Mouse (Mus musculus): ENCODE data around the gene Oit1. TPM values are rescaled to one million over a fixed set of nuclear protein-coding genes. Genes with fewer than 3 reads are reported as not detected.
A peak's percentile ranks its signal among the peaks of the same experiment; 100 is the strongest.

The Oit1 gene
- polyA plus RNA-seq, 1 experiment: not detected

DNA sequence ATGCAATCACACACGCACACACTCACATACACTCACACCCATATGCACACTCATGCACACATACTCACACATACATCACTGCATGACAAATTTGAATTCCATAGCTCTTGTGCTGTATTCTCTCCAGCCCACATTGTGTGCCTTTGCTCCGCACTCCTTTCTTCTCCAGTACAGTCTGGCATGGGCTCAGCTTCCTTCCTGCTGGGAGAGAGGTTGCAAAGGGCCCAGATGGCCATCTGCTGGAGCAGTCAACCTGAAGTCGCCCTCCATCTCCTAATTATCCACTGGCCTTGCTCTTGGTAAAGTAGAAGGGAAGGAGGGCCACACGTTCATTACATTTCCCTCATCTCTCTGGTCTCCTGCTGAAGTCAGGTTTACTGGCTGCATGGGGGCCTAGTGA lies 33.0 kb downstream of the Oit1 start:
- TF ChIP-seq POLR2A (IDR thresholded peaks at IDR 0.05; ENCODE audit: insufficient read depth, low read depth, low read length): no peak
- no peak for TF ChIP-seq CTCF (IDR thresholded peaks at IDR 0.05; ENCODE audit: insufficient read depth, low read depth, low read length)
- WGBS: 66% methylated on average over 4 of the region's 4 CpGs
- 0 out of 2 replicates have a peak, but pooled peaks cover 2% of the 10 kb centered on the region for H3K4me1 ChIP-seq (ENCODE audit: control insufficient read depth, insufficient read depth, low read length)
- H3K27ac ChIP-seq (ENCODE audit: insufficient read depth, low read depth, low read length): no peak overlapping the region
- no peak overlapping the region for H3K4me3 ChIP-seq (ENCODE audit: insufficient read depth, low read depth, low read length)

DNA sequence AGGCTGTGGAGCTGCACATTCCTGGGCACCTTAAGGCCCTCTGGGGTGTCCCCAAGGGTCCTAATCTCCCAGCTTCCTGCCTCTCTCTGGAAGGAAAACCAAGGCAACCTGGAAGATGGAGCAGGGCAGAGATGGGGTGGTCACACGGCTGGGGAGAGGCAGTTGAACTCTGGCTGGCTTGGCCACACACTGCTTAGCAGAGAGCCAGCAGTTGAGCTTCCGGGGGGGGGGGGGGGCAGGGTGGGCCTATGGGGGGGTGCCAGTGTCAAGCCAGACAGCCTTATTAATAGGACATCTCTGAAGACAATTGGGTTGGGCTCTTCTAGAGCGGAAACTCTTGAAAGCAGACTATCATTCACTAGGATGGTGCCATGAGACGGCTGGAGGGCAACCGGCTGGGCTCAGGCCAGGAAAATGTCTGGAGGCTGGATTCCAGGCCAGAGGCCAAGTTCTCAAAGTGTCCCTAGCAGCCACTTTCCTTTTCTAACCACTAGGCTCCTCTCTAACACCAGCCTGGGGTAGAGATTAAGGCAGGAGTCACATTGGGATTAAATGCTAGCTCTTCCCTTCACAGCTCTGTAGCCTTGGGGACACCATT lies 35.9 kb downstream of the Oit1 start:
- no peak overlapping the region for H3K27ac ChIP-seq (ENCODE audit: insufficient read depth, low read depth, low read length)
- no peak for TF ChIP-seq CTCF (IDR thresholded peaks at IDR 0.05; ENCODE audit: insufficient read depth, low read depth, low read length)
- no peak for TF ChIP-seq POLR2A (IDR thresholded peaks at IDR 0.05; ENCODE audit: insufficient read depth, low read depth, low read length)
- WGBS: 37% methylated on average over 5 of the region's 5 CpGs
- H3K4me3 ChIP-seq (ENCODE audit: insufficient read depth, low read depth, low read length): no peak overlapping the region
- H3K4me1 ChIP-seq (ENCODE audit: control insufficient read depth, insufficient read depth, low read length): 0 out of 2 replicates have a peak, but pooled peaks cover 2% of the 10 kb centered on the region

DNA sequence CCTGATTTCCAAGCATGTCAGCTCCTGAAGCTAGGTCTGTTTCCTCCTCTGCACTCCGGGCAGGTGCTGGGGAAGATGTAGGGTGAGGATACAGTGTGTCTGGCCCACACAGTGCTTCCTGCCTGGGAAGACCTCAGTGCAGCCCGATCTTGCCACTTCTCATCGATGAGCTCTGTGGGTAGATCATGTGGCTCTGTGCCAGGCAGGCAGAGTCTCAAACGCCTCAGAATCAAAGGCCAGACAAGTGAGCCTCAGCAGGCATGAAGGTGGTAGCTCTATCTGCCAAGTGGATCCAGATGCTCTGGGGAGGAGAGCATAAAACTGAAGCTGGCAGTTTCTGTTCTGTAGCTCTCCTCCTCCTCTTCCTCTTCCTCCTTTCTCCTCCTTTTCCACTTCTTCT lies 38.3 kb downstream of the Oit1 start:
- no peak overlapping the region for H3K27ac ChIP-seq (ENCODE audit: insufficient read depth, low read depth, low read length)
- H3K4me1 ChIP-seq (ENCODE audit: control insufficient read depth, insufficient read depth, low read length): 0 out of 2 replicates have a peak, but pooled peaks cover 2% of the 10 kb centered on the region
- H3K4me3 ChIP-seq (ENCODE audit: insufficient read depth, low read depth, low read length): no peak overlapping the region
- 51% methylated on average over 4 of the region's 4 CpGs for WGBS
- TF ChIP-seq CTCF (IDR thresholded peaks at IDR 0.05; ENCODE audit: insufficient read depth, low read depth, low read length) (no peak), POLR2A (IDR thresholded peaks at IDR 0.05; ENCODE audit: insufficient read depth, low read depth, low read length) (no peak)

DNA sequence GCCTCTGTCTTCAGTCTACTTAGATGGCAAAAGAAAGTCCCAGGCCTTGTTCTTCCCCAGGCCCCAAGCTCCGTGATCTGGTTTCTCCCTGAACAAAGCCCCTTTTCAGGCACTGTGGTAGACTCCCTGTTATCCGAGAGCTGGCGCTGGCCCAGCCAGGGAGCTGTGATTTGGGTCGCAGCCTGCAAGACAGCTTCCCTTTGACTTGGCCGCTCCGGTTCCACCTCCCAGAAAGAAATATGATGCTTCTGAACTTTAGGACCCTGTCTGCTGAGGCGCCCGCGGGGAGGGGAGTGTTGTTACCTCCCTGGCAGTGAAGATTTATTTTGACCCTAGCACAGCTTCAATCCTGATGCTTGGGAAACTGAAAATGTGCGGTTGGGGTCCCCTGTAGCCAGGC lies 42.6 kb downstream of the Oit1 start:
- no peak for TF ChIP-seq POLR2A (IDR thresholded peaks at IDR 0.05; ENCODE audit: insufficient read depth, low read depth, low read length)
- no peak for TF ChIP-seq CTCF (IDR thresholded peaks at IDR 0.05; ENCODE audit: insufficient read depth, low read depth, low read length)
- H3K27ac ChIP-seq (ENCODE audit: insufficient read depth, low read depth, low read length): no peak overlapping the region
- peaks cover 7% of the 10 kb centered on the region for H3K4me1 ChIP-seq (ENCODE audit: control insufficient read depth, insufficient read depth, low read length)
- 66% methylated on average over 10 of the region's 10 CpGs for WGBS
- H3K4me3 ChIP-seq (ENCODE audit: insufficient read depth, low read depth, low read length): no peak overlapping the region

DNA sequence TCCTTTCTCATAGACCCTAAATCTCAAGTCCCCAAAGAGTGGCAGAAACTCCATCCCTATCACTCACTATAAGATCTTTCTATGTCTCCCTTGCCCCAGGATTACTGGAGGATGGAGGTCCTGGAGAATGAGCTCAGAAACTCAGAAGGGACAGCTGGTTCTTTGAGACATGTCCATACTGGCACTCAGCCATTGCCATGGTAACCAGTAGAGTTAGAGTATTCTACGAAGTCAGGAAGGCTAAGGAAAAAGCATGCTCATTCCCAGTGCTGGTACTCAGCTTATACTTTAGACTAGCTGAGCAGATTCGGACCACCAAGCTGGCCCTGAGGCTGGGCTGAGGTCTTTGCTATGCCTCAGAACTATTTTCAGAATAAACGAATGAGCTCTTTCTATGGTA lies 44.0 kb downstream of the Oit1 start:
- Histone ChIP-seq H3K27ac (ENCODE audit: insufficient read depth, low read depth, low read length) (no peak overlapping the region), H3K4me3 (ENCODE audit: insufficient read depth, low read depth, low read length) (no peak overlapping the region), H3K4me1 (ENCODE audit: control insufficient read depth, insufficient read depth, low read length) (peaks cover 14% of the 10 kb centered on the region)
- TF ChIP-seq POLR2A (IDR thresholded peaks at IDR 0.05; ENCODE audit: insufficient read depth, low read depth, low read length) (no peak), CTCF (IDR thresholded peaks at IDR 0.05; ENCODE audit: insufficient read depth, low read depth, low read length) (no peak)
- WGBS: 55% methylated on average over 3 of the region's 3 CpGs

DNA sequence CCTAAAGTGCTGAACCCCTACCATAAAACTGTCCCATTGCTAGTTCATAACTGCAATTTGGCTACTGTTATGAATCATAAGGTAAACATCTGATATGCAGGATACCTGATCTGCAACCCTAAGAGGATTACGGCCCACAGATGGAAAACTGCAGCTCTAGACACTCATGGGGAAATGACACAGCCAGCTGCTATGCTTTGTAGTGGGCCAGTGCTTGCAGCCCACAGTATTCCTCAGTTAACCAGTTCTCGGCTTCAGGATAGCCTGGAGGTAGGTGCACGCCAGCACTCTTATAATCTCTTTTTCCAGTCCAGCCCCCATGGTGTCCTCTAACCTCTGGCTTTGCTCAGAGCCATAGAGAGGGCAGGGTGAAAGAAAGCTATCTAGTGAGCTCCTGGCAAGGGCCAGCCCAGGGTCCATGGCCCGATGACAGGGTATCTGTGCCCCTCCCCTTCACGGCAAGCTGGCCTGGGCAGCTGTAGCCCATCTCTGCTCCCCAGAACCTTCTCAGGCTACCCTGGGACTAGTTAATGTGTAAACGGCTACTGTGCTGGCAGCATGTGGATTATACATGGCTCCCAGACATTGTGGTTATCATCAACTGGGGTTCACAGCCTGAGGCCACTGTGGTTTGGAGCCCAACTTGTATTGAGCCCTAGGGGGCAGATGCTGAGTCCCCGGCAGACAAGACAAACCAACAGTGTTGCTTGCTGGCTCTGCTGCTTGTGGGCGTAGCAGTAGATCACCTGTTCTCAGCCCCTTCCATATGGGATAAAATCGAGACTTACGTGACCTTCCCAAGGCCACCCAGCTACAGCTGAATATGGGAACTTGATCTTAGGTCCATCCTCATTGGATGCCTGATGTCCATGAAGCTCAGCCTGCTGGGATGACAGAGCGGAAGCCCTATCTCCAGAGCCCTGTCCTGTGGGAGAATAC lies 46.0 kb downstream of the Oit1 start:
- TF ChIP-seq POLR2A (IDR thresholded peaks at IDR 0.05; ENCODE audit: insufficient read depth, low read depth, low read length): no peak
- no peak for TF ChIP-seq CTCF (IDR thresholded peaks at IDR 0.05; ENCODE audit: insufficient read depth, low read depth, low read length)
- 91% methylated on average over 11 of the region's 11 CpGs for WGBS
- Histone ChIP-seq H3K4me3 (ENCODE audit: insufficient read depth, low read depth, low read length) (no peak overlapping the region), H3K4me1 (ENCODE audit: control insufficient read depth, insufficient read depth, low read length) (peaks cover 16% of the 10 kb centered on the region), H3K27ac (ENCODE audit: insufficient read depth, low read depth, low read length) (no peak overlapping the region)

DNA sequence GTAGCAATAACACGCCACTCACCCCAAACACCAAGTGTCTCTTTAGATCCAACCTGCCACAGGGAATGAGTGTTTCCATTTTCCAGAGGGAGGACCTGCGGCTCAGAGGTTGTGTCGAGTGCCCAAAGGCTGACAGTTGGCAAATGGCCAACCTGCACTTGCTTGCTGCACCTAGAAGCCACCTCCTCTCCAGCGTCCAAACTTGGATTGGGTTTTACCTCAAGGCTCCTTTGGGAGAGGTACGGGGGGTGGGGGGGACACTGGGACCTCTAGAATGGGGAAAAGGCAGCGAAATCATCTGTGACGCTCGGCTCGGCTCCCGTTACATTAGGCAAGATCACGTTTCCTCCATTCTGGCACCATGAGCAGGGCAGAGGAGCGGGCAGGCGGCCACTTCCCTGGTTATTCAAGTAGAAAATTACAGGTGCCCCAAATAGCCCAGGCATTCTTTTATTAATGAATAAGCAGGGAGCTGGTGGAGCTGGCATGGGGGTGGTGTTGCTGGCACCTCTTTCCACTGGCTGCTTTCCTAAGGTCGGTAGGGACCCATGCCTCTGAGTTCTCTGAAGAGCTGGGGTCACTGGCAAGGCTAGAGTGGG lies 47.1 kb downstream of the Oit1 start:
- WGBS: 48% methylated on average over 14 of the region's 14 CpGs
- H3K27ac ChIP-seq (ENCODE audit: insufficient read depth, low read depth, low read length): no peak overlapping the region
- H3K4me1 ChIP-seq (ENCODE audit: control insufficient read depth, insufficient read depth, low read length): peaks cover 16% of the 10 kb centered on the region
- TF ChIP-seq POLR2A (IDR thresholded peaks at IDR 0.05; ENCODE audit: insufficient read depth, low read depth, low read length) (no peak), CTCF (IDR thresholded peaks at IDR 0.05; ENCODE audit: insufficient read depth, low read depth, low read length) (no peak)
- no peak overlapping the region for H3K4me3 ChIP-seq (ENCODE audit: insufficient read depth, low read depth, low read length)

DNA sequence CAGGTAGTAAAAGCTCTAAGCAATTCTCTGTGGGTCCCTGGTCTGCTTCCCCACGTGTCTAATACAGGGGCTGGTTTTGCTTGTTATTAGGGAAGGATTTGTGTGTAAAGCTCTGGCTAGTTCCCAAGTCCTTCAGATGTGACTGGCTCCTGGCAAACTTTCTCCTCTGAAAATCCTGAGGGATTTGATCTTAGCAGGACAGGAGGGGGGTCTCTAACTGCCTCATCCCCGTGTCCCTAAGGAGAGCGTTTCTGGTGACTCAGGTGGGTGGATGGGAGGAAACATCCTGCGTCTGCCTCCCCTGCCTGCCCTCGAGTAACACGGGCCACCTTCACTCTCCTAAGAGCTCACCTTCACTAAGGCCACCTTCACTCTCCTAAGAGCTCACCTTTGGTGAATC lies 48.2 kb downstream of the Oit1 start:
- Histone ChIP-seq H3K4me1 (ENCODE audit: control insufficient read depth, insufficient read depth, low read length) (peaks cover 16% of the 10 kb centered on the region), H3K27ac (ENCODE audit: insufficient read depth, low read depth, low read length) (no peak overlapping the region), H3K4me3 (ENCODE audit: insufficient read depth, low read depth, low read length) (no peak overlapping the region)
- 63% methylated on average over 6 of the region's 6 CpGs for WGBS
- TF ChIP-seq POLR2A (IDR thresholded peaks at IDR 0.05; ENCODE audit: insufficient read depth, low read depth, low read length): no peak
- no peak for TF ChIP-seq CTCF (IDR thresholded peaks at IDR 0.05; ENCODE audit: insufficient read depth, low read depth, low read length)

DNA sequence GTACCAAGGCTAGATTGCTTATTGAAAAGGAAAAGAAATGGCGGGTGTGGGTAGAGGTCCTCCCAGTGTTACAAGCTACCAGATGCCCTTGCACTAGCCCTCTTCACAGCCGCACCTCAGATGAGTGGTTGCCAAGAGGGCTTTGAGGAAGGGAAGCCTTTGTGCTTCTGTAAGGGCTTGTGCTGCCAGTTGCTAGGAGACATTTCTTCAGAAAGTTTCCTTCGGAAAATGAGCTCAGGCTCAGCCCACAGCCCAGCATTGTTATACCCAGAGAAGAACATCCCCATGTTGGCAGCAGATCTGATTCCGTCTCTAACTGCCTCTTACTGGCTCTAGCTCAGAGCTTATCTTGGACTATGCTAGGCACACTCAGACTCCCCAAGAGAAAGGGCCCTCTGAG lies 49.0 kb downstream of the Oit1 start:
- Histone ChIP-seq H3K4me1 (ENCODE audit: control insufficient read depth, insufficient read depth, low read length) (peaks cover 16% of the 10 kb centered on the region), H3K4me3 (ENCODE audit: insufficient read depth, low read depth, low read length) (no peak overlapping the region), H3K27ac (ENCODE audit: insufficient read depth, low read depth, low read length) (peak overlapping the region; percentile 22; the same call in 1 of the 2 replicates)
- TF ChIP-seq CTCF (IDR thresholded peaks at IDR 0.05; ENCODE audit: insufficient read depth, low read depth, low read length): no peak
- no peak for TF ChIP-seq POLR2A (IDR thresholded peaks at IDR 0.05; ENCODE audit: insufficient read depth, low read depth, low read length)
- 15% methylated on average over 4 of the region's 4 CpGs for WGBS
